Mouse (Mus musculus) layer of hippocampus, postnatal 14 days (tissue): ENCODE data around the gene Lad1. TPM values are rescaled to one million over a fixed set of nuclear protein-coding genes. Genes with fewer than 3 reads are reported as not detected.

ENCODE experiments used
- DNase-seq, 2 experiments: peaks; one replicate each; pipeline ENCODE4 v3.0.0; 2021 to 2022; ENCODE audit warnings: low spot score in 2 of 2, mixed read lengths in 1 of 2
- total RNA-seq, 2 experiments: library from RNA; stranded (reverse); gene quantifications; 2 replicates each; pipeline ENCODE4 v1.2.3; 2021

The Lad1 gene
- total RNA-seq, 2 experiments from 2014 or later: 0.53 to 1.3 TPM

DNA sequence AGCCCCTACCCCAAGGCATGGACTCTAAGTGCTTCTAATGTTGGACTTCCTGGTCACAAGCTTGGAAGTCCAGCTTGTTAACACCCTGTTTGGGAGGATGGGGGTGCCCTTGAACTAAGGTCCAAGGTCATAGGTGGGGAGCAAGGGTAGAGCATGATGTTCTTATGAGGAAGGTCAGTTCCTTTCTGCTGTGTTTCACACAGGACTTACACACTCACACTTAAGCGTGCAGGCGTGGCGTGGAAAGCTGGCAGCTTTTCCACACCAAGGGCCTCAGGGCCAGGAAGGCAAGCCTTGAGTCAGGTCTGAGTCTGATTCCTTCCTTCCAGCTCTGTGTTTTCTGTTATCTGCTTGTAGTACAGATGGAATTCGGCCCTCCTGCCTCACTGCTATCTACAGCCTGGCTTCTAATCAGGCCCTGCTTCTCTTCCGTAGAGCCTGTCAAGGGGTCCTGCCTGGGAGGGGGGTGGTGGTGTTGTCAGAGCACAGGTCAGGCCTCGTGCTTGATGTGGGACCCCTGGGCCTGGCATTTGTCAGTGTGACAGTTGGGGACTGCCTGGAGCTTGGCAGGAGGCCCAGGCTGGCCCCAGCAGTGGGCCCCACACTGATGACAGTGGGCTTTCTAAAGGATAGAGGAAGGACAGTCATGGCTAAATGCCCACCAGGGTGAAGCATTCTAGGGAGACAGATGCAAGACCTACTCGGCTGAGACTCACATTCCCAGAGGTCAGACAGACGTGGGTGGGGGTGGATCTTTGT, 18.0 kb upstream of the Lad1 start:
- no peak for DNase-seq

DNA sequence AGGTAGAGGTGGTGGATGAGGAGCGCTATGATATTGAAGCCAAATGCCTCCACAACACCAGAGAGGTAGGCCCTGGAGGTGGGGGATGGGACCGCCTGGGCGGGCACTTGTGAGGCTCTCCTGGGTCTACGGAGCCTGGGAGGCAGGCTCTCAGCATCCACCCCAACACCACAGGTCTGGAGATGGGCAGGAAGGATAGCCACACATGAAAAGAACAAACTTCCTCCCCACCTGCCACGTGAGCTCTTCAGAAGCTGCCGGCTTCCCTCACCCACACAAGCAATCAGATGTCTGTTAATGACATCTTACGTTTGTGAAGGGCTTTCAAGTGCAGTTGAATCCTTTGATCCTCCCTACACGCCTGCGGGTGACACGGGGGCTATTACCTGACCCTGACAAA, 10.9 kb upstream of the Lad1 start:
- DNase-seq: no peak

DNA sequence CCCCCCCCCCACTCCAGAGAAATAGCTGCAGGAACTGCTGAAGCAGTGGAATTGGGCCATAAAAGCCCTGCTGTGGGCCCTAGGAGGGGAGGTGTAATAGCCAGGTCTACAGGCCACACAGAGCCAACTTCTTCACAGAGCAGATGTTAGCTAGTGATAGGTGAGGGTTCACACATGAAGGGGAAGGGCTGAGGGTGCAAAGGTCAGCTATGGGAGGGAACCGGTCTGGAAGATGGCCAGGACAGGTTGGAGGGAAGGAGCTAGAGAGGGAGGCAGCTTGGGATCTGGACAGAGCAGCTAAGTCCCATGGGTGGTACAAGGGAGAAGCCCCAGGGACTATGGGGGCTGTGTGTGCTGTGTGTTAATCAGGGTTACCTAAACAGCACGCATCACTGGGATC, 8.2 kb upstream of the Lad1 start:
- DNase-seq: no peak

DNA sequence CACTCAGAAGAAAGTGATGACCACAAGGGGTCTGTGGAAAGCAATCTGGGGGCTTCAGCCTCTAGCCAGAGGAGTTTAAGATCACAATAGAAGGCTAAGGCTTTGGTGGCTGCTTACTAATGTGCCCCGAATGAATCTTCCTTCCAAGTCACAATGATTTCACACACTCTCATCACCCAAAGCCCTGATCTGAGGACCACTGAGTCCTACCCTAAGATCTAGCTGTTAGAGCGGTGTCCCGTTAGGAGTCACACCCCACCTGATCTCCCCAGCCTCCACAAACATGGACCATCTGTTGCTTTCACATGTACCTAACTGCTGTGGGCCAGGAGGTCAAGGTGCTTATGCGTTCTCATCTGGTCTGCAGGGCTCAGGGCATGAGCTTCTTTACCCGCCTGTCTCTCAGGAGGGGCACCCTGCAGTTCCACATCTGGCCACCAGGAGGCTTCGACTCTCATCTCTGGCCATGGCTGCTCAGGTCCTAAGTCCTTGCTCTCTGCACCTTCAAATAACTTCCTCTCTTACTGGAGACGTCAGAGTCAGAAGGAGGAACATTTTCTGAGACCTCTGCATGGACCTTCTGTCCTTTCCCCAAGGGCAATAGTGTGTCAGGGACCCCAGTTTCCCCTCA, 7.3 kb upstream of the Lad1 start:
- peak; percentile 72 to 75 for DNase-seq

DNA sequence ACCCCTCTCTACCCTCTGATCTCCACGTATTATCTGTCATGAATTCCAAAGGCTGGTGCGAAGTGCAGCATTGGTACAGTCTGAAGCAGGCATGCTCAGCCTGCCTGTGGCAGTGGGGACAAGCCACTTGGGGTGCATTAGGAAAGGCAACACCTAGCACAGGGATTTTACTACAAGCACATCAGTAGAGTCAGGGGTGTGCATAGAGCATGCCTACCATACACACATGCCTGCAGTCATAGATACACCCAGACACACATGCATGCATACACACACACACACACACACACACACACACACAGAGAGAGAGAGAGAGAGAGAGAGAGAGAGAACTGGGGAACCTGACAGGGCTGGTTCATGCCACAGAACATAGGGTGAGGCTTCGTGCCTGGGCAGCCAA, 6.2 kb upstream of the Lad1 start:
- DNase-seq: no peak

DNA sequence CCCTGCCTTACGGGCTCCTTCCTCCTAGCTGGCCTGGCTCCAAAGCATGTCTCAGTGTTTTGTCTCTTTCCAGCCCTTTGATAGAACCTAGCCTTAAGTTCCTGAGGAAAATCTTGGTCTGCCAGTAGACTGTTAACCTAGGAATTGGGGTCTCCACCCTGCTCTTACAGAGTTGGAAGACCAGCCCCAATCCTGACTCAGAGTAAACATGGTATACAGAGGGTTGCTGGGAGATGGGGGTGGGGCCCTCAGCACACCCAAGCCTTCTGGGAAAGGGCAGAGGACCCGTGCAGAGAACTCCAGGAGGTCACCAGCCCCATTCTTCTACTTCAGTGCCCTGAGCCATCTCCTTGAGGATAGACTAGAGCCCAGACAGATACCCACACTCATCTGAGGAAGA, 5.8 kb upstream of the Lad1 start:
- no peak for DNase-seq

DNA sequence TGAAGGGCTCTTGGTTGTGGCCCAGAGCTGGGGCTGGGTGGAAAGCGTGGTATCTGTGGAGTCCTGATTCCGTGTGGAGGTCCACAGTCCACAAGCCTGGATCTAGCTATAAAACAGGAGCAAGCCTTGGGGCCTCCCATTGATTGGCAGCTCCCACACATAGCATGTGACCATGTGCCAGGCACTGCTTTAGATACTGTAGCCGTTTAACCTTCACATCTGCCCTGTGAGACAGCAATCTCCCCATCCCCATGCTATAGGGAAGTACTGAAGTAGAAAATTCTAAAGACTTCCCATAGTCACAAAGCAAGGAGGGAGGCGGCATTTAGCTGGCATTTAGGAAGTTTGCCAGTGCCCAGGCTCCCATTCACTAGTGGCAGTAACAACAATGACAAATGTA, 5.3 kb upstream of the Lad1 start:
- DNase-seq: no peak

DNA sequence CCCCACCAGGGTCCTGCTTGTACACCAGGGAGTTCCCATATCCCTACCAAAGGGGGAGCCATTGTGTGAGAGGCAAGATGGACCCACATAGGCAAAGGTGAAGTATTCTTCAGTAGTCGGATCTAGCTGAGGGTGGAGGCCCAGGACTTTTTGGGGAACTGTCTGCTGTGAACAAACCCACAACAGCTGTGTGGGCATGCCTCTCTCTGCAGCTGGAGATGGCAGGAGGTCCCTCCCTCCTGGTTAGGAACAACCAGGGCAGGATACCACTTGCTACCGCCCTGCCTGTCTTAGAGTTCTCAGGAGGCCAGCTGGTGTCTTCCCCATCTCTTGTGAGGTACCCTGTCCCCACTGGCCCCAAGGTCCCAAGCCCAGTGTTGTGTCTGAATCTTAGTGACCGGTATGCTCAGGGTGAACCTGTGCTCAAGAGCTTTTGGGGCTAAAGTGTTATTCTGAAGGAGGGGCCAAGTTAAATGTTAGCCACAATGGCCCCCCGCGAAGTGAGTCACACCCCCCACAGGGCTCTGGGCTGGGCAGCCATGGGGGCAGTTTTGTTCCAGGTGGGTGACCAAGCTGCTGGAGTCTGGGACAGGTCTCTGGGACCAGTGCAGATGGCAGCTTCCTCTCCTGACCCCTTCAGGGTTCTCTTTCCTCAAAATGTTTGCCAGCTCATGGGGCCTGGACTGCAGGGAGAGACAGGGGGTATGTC, 4.6 kb upstream of the Lad1 start:
- DNase-seq: no peak

DNA sequence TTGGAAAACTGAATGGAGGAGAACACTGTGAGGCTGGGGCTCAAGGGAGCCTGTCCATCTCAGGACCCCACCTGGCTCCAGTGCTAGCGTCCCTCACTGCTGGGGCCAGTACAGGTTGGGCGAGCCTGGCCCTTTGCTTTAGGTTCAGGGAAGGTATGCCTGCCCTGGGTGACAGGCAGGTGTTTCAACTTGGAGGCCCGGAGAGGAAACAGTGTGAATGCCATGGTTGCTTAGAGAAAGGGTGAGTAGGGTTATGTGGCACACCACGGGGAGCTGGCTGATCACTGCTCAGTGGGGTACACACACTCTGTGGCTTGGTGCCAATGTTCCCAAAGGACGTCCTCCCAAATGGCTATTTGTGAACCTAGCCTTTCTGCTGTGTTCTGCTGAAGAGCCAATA, 3.9 kb upstream of the Lad1 start:
- DNase-seq: no peak

DNA sequence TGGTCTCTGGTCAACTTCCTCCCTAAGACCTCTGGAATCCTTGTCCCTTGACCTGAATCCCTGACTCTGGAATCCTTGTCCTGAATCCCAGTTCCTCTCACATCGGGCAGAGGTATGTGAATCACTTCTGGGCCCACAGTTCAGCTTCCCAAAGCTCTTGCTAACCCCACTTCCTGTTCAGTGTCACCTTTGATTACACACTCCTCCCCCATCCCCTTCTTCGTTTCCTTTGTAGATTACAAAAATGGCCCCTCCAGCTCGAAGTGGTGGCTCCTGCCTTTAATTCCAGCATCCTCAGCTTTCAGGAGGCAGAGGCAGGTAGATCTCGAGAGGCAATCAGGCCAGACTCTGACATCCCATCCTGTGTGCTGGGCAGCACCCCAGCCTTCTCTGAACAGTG, 803 bp upstream of the Lad1 start:
- DNase-seq: no peak

DNA sequence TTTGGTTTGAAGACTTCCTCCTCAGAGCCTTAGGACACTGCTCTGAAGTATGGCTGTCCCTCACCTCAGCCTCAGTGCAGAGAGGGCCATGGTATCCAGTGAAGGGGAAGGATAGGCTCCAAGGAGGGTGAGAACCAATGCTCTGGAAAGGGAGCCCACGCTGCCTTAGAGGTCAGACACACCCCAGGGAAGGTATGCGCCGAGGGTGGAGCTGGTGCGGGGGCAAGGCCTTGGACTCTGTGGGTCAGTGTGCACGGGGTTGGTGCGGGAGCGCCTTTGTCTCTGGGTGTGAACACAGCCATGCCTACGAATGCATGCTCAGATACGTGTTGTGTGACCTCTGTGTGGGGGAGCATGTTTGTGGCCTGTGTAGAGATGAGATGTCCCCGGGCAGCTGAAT, 1.7 kb downstream of the Lad1 start:
- DNase-seq: no peak

DNA sequence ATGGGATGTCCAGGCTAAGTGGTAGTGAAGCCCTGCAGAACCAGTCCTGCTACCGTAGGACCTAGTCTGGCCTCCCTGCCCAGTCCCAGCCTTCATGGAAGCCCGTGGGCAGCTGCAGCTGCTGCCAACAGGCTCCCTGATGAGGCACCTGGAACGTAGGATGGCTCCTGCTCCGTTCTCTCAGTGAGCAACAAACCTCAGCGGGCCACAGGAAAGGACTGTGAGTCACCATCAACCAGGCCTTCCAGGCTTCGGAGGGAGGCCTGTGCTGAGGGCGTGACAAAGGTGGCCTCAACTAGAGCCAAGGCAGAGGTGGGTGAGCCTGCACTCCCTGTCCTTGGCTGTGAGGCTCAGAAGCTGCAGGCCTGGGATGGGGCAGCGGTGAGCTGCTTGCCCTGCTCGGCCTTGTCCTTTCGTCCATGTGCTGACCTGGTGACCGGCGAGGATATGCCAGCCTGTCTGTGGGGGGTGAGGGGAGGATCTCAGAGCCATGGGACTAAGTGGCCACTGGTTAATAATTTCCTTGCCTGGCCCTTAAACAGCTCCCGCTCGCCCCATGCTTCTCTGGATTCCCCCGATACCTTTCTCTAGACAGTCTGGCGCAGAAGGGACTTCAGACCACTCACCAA, 2.5 kb downstream of the Lad1 start:
- DNase-seq: no peak

DNA sequence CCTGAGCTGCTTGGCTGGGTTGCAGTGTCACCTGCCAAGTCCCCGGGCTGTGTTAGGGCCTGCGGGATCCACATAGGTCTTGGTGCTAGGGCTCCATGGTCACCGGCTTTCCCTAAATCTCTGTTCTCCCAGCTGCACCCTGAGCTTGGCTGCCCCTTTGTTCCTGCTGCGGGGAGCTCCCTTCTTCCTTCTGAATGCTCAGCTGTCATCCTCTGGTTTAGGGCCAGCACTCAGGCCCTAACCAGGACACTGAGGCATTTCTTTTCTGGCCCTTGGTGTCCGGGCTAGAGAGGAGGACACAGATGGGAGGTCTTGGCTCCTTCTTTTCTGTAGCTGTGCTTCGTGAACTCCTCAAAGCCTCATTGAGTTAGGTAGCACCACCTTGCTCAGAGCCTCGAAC, 3.4 kb downstream of the Lad1 start:
- no peak for DNase-seq

DNA sequence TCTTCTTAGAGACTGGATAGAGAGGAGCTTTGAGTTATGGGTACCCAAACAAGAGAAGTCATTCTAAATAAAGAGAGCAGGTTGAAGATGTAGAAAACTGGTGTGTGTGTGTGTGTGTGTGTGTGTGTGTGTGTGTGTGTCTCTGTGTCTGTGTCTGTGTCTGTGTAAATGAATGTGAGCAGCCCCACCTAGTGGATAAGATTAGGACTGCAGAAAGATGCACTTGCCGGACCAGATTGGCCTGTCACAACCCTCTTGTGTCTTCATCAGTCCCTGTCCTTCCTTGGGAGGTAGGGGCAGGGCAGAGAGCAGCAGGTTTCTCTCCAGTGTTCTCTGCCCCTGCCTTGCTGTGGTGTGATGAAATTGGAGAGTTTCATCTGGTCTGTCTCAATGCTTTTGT, 10.5 kb downstream of the Lad1 start:
- peak in 1 of 2 experiments; percentile 44 for DNase-seq

DNA sequence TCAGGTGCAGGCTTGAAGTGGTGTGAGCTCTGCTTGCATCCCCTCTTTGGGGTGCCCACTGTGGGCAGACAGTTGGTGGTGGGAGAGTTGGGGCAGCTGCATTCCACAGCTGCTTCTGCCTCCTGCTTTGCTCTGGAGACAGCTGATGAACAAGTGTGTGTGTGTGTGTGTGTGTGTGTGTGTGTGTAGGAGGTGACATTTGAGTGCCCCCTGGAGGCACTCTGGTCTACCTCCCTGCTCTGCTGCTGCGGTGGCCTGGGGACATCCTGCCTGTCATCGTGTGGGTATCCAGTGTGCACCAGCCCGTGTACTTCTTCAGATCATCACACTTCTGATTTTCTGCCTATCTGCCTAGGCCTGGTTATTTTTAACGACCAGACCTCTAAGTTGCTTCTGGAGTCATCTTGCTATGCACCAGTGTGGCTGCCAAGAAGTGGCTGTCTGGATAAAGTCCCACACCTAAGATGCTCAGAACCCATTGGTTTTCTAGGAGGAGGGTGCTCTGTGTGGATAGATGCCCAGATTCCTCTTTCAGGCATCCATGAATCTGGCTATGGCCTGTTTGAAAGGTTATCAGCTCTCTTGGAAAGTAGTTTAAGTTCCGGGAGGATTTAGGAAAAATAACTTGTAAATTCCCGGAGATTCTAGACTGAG, 15.9 kb downstream of the Lad1 start:
- no peak for DNase-seq

DNA sequence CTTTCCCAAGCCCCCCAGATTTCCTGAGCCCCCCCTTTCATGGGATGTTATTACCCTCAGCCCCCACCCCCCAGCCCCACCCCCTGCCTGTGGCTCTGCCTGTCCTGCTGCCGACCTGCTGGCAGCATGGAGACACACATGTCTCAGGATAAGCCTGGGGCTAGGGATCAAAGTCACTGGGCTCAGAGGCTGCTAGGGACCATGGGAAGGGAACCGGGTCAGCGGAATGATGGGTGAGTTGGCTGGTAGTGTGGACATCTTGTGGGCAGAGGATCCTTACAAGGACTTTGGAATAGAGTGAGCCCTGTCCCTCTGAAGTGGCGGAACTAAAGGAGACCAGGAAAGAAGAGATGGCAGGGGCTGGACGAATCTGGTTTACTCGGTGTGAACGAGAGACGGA, 16.6 kb downstream of the Lad1 start:
- DNase-seq: no peak

DNA sequence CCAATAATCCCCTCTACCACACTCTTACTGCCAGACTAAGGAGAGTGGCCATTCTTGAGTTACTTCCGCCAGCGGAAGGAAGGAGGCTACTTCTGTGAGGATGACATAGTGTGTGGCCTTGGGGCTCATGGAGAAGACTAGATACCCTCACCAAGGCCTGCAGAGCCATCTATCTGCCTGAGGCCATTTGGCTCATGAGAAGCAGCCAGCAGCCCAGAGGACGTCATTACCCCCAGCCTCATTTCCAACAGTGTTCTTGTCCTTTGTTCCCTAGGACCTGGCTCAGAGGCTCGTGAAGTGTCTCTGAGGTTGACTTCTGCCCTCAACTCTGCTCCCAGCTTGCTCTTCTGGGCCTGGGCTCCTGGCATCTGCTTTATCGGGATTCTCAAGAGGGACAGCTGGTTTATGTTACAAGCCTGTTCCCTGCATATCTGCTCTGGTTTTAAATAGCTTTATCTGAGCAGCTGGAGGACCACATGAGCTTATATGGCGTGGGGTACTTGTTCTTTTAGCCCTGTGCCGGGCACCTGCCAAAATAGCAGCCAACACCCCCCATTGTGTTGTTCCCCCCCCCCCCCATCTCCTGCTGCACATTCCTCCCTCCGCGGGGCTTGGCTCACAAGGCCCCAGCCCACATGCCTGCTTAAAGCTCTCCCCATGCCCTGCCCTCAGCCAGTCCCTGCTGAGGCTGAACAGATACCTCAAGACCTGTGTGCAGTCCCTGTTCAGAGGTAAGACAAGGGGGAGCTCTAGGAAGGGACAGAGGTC, 17.5 kb downstream of the Lad1 start, which contains the start of gene Tnnt2:
Tnnt2 (plus strand) TSS at position 639 of the 768 bp plus-strand sequence.
- no peak for DNase-seq

DNA sequence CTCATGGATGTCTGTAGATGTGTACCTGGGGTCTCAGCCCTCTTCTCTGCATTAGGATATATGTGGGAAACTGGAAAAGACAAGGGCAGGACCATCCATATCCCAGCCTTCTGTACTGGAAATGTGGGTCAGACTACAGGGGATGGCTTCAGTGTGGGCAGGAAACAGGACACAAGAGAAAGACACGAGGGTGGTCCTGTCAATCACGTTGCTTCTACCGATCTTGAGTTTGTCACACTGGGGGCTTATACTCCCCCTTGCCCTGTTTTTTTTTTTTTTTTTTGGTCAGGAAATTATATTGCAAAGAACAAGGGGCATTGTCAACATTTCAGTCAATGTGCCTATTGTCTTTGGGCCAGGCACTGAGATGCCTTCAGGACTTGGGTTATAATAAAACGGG, 20.2 kb downstream of the Lad1 start:
- no peak for DNase-seq

DNA sequence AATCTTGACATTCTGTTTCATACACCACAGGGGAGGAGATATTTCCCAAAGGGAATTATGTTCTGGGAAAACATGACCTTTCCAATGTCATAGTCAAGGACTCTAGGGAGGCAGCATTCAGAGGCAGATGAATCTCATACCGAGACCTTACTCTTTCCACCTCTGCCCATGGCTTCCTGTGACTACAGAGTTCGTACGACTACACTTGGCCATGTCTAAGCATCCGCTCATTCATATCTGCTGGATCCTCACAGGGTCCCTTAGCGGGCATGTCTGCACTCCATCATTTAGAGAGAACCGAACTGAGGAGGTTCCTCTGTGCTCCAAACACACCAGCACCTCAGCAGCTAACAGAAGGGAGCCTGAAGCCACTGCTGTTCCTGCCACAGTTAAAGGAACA, 20.7 kb downstream of the Lad1 start:
- no peak for DNase-seq

DNA sequence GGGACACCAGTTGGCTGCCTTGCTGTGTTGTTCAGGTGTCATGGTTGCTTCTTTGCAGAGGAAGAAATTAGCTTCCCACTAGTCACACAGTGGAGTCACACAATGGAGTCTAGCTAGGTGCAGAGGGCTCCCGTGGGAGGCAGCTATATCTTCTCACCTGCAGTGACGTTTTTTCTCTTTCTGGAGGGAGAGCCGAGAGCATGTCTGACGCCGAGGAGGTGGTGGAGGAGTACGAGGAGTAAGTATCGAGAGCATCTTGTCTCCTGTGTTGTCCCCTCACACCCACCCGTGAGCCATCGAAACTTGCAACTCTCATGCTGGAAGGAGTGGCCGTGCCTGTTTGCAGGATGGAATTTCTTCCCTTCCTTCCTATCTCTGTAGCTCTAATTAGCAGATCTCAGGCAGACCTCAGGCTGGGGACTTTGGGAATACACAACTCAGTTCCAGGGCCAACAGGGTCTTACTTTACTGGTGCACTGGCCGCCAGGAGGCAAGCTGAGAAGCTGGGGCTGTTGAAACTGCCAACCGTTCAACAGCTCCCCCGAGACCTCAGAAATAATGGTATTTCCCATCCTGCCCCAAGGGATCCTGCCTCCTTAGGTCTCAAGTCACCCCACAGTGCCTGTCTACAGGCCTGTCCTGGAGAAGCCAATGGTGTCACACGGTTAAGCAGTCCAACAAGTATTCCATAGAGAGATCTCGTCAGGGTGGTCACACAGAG, 22.4 kb downstream of the Lad1 start:
- no peak for DNase-seq
